Mouse (Mus musculus) CD4-positive naive resting alpha-beta T cell, adult 76 days (primary cell): ENCODE measurements around the gene Pof1b. TPM values are rescaled to one million over a fixed set of nuclear protein-coding genes. Genes with fewer than 3 reads are reported as not detected.

ENCODE experiments used
- total RNA-seq: library from RNA; stranded (reverse); gene quantifications from one replicate; pipeline ENCODE4 v1.2.4, GENCODE M21; 2023

Gene Pof1b
- not detected for total RNA-seq

DNA sequence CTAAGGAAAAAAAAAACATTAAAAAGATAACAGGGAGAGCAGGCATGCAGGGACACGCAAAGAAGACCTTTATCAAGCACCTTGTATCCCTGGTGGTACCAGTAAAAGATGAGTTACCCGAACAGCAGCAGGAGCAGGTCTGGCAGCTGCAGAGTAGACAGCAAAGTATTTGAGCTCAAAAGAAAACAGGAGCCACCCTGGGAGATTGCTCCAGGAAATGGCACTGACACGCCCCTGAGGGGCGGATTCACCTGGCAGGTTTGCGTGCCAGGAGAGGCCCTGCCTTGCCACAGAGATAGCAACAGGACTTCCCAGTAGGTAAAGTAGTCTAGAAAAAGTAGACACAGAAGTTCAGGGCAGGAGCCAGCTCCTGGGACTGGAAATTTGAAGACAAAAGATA is at the start of gene Pof1b:
Pof1b (minus strand) TSS at position 144 of the 400 bp plus-strand sequence.

DNA sequence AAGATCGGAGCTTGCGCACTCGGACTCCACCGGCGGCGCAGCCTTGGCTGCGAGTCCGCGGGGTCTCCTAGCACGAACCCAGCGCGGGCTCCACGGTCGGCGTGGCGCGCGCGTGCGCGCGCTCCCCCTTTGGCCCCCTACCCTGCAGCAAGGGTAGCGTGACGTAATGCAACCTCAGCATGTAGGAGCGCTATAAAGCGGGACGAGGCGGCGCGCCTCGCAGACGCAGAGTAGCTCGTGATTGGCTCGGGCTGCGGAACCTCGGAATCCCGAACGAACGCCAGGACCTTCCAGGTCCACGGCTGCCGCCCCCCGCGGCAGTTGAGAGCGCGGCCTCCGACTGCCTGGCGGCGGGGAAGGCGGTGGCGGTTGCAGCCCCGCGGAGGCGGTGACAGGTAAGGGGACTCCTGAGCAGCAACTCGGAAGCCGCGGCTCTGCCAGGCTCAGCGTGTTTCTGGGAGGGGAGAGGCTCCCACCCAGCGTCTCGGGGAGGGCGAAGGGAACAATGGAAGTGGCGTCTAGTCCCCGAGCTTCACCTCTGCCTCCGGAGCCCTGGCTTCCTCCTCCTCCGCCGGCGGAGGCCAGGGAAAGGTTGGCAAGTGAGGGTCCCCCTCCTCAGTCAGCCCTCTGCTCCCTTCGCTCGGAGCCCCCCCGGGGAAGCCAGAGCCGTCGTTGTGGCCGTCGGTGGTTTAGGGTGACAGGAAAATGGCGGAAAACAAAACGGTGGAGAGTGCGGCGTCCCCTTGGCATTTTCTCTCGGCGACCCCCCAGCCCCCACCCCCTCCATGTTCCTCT is 97.7 kb downstream of the Pof1b start, which contains the start of gene Zfp711:
Zfp711 (plus strand) TSS at position 16 of the 795 bp plus-strand sequence.

Other genes with a start within 250 kb of the Pof1b start
- gene 2010106E10Rik, start 203.4 kb downstream of the Pof1b start, total RNA-seq = not detected
- not detected for gene Zfp711, start 98.1 kb downstream of the Pof1b start, total RNA-seq